Mouse (Mus musculus): ENCODE measurements around the gene Bcl2l2.

The Bcl2l2 gene

GRCm38 (mm10) chr14:54936831-54937160 is 53.6 kb downstream of the Bcl2l2 start:
- no peak for DNase-seq (ENCODE audit: low read depth, low spot score)

DNA sequence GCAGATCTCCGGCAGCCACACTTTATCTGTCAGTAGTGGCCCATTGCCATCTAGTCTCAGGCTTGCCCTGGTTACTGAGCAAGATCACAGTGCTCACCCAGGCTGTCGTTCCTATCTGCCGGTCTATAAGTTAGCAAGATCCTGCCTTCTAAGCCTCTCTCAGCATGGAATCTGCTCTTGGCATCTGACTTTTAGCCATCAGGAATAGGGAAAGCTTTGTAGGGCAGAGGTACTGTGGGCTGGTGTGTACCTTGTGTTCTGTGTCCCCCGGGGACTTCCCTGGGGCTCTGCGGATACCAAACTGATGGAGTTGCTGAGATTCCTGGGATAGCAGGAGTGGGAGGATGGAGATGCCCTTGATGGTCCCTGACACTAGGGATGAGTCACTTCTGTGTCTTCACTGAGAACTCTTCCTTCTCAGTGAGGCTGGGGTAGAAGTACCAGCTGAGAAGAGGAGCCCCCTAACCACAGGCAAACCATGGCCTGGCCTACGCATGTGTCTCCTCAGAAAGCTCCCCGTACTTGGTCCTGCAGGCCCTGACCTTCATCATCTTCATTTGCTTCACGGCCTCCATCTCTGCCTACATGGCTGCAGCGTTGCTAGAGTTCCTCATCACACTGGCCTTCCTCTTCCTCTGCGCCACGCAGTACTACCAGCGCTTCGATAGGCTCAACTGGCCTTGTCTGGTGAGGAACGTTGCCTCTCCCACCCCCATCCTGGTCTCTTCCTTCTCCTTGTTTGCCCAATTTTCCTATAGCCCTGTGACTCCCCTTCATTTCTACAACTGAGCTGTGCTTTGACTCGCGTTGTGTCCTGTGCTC is 54.4 kb downstream of the Bcl2l2 start:
- no peak for DNase-seq (ENCODE audit: low read depth, low spot score)

Measured in forelimb bud, embryonic 11.5 days (tissue).